Mouse (Mus musculus) mesoderm, embryonic 11.5 days (tissue): Measurements from ENCODE around the gene Ranbp3l.

Source experiments
- DNase-seq: peaks from one replicate; pipeline ENCODE4 v3.0.0-alpha.2; 2012; ENCODE audit warnings: low read depth, low spot score

Ranbp3l gene

DNA sequence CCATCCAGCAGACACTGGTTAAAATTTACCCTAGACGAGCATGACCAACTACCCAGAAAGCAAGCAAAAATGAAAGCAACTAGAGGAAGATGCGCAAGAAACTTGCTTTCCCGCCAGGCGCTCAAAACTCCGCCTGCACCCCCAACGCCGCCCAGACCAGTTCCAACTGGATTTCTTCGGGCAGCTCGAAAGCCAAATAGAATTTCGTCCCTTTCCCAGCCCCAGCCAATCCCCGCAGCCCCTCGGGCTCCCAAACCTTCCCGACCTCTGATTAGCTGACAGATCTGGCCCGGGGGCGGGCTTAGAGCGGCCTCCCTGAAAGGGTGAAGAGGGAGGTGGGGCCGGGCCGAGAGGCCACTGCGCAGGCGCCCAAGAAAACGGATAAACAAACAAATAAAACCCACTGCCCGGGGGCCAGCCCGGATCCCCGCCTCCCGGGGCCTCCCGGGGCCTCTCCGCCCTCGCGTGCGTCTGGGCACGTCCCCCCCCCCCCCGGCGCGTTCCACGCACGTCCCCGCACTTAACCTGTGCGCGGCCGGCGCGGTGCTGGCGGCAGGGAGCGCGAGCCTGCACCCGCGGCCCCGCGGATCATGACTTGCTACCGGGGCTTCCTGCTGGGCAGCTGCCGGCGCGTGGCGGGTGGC, 103.3 kb downstream of the Ranbp3l start, which contains the start of gene Nadk2:
Gene Nadk2 (plus strand): TSS at position 349 of the 644 bp plus-strand sequence.
- peak; percentile 99 for DNase-seq

GRCm38 (mm10) chr15:9071556-9072544, 104.1 kb downstream of the Ranbp3l start:
- peak; percentile 55 for DNase-seq

DNA sequence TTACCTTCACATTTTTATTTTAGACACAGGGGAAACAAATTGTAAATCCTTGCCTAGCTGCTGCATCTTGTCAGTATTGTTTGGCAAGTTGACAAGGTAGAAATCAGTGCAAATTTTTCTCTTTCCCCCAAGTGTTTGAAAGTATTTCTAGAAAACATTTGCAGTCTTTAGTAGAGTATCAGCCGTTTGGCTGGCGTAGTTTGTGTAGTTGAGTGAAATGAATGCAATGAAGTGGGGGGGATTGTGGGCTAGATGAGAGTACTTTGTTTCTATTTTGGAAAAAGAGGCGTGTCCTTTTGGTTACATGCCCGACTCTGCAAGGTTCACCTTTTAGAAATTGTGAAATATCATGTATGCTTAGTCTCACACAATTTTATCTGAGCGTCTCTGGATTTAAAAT, 104.9 kb downstream of the Ranbp3l start:
- no peak for DNase-seq

DNA sequence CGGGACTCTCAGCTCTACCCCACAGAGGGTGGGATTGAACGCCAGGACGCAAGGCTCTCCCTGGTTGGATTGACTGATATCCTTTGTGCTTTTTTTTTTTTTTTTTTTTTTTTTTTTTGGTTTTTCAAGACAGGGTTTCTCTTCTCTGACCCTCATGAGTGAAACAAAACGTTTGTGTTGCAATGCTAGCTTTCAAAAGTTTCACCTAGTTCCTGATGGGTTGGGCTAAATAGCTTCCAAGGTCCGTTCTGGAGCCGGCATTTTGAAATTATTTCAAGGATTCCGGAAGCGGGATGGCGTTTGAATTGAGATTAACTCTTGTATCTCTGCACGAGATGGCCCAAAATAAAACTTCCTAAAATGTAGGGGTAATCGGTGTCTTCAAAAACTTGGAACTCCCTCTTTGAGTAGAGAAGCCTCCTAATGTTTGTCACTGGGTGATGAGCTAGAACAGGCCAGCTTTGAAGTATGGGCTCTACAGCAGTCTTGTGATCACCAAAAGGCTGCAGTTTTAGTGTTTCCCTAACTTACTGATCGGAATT, 105.4 kb downstream of the Ranbp3l start:
- DNase-seq = no peak

- no peak for DNase-seq
Observed at GRCm38 (mm10) chr15:9073684-9074083, 105.9 kb downstream of the Ranbp3l start.

- DNase-seq = no peak
Observed at GRCm38 (mm10) chr15:9074139-9074538, 106.4 kb downstream of the Ranbp3l start.

GRCm38 (mm10) chr15:9074671-9075070, 106.9 kb downstream of the Ranbp3l start:
- DNase-seq = no peak

DNA sequence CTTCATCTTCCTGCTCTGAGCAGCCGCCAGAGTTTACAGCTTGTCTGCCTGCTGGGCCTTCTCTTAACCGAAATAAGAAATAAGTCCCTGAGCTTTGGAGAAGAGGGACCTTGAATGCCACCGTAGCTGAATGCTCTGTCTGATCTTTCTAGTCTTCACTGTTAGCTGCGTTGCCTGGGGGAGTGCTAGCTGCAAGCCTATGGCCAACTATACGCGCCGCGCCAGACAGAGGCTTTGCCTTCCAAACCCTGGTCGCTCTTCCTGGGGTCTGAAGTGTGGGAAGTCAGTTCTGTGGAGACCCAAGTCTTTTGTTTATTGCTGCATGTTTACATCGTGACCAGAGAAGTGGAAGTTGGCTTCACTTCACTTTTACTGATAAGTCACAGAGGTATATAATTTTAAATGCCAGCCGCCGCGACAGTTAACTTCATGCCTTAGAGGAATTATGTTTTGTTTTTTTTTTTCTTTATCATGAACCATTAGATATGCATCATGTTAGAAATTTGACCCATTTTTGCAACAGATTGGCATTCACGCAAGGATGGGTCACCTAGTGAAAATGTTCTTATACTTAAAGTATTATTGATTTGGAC, 108.0 kb downstream of the Ranbp3l start:
- no peak for DNase-seq

DNA sequence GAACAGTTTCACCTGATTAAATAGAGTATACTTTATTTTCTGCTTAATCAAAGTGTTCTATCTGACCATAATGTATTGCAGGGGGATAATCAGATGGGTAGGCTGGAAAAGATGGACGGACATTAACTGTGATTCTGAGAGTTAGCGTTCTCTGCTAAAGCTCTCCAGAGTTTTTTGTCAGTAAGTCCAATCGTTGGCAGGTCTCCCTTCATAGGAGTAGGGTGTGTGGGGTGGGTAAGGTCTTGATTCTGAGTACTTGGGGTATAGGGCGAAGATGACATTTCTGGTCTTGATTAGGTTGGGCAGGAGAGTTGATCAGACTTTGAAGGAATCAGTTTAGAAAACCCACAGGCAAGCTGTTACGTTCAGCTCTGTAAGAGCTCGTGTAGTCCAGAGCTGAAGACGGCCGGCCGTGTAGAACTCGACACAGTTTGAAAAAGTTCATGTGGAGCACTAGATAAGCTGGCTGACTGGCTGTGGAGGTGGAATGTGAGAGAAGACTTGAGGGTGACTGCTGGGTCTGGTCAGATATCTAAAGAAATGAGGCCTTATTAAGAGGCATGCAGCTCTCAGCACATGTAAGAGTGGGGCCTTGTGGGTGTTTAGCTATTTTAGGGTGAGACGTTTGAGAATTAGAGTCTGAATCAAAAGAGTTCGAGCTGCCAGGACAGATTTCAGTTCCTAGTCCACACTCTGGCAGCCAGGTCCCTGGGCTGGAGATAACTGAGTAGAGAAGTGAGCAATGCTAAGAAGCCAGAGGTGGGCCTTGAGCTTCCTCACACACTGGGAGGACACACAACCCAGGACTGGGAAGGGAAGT, 110.9 kb downstream of the Ranbp3l start:
- no peak for DNase-seq

DNA sequence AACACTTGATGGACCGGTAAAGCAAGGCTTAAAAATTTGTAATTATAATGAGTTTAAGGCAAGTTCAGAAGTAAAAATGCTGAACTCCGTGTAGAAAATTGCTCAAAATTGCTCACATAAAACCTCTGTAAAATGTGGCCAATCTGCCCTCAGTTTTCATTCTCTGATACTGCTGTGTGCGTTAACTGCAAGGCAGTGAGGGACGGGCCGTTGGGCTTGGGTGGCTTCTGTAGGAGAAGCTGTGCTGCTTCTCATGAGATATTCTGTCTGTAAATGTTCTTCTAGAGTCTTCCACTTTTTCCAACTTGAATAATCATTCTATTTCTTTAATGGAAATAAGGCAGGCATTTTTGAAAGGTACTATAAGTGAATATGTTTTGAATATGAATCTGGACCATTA, 111.9 kb downstream of the Ranbp3l start:
- no peak for DNase-seq

- no peak for DNase-seq
Observed at GRCm38 (mm10) chr15:9080206-9080605, 112.5 kb downstream of the Ranbp3l start.

DNA sequence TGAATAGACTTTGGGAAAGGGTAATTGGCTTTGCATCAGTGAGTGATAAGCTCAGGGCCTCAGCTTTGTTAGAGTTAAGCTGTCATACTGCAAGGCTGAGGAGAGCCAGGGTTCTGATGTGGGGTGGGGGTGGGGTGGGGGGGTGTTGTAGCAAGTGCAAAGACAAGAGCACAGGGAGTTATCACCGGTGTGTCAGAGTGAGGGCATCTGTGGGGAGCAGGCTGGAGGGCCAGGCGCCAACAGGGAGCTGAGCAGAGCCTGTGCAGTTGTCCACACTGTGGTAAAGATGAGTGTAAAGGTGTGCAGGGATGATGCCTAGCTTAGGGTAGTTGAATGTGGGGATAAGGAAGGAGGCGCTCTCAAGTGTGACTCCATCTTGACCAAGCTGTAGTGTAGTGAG, 113.5 kb downstream of the Ranbp3l start:
- DNase-seq = no peak

DNA sequence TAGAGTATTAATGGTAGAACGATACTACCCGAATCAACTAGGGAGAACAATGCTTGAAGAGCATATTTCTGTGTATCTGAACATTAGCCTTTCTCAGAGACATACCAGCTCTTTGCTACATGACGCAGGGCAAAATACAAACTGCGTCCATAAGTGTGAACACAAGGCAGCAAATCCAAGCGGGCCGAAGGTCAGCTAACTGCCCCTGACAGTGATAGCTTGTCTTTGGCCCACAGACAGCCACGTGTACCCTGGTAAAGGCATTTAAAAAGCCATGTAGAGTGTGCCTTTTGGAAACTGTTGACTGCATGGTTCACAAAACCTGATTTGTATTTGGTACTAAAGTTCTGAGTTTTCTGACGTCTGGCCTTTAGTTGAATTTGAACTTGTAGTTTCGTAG, 115.0 kb downstream of the Ranbp3l start:
- no peak for DNase-seq

GRCm38 (mm10) chr15:9086813-9087212, 119.1 kb downstream of the Ranbp3l start:
- DNase-seq = no peak

- DNase-seq = no peak
Observed at GRCm38 (mm10) chr15:9087421-9087820, 119.7 kb downstream of the Ranbp3l start.

GRCm38 (mm10) chr15:9087895-9088682, 120.3 kb downstream of the Ranbp3l start:
- DNase-seq = no peak

DNA sequence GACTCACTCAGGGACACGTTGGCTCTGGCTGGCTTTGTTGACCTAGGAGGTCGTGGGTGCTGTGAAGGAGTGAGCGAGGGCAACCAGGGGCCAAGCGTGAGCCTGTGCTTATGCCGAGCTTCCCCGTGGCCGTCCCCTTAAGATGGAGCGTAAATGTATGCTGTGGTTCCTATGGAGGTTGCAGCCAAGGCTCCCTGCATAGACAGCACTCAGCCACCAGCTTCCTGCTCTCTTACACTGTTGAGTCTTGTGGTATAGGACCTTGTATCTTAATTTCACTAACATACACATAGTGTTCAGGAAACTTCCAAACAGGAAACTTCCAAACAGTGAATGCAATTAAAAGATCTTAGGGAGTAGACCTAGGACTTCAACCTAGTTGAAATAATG, 120.9 kb downstream of the Ranbp3l start:
- DNase-seq = no peak

- no peak for DNase-seq
Observed at GRCm38 (mm10) chr15:9089136-9089720, 121.5 kb downstream of the Ranbp3l start.

- DNase-seq = no peak
Observed at GRCm38 (mm10) chr15:9090662-9091061, 122.9 kb downstream of the Ranbp3l start.
